Mouse (Mus musculus) small intestine, adult 2 months (tissue): ENCODE measurements at regions not wholly inside any gene's neighbourhood (a gene's known extent, or its start where the extent isn't known, plus 50 kb on each side); places are given as distances from the start of the nearest gene placed in this dataset.

Source experiments
- H3K27ac ChIP-seq: fragments of 200-500 bp; 2 replicates; pipeline ENCODE4 v1.5.1; 2012; ENCODE audit warnings: low read depth, low read length, control low read depth, inconsistent platforms; ENCODE audit not compliant: insufficient read depth
- H3K27me3 ChIP-seq: fragments of 200-500 bp; 2 replicates; pipeline ENCODE4 v1.6.1; 2012; ENCODE audit warnings: mild to moderate bottlenecking, moderate library complexity, low read length, inconsistent platforms; ENCODE audit not compliant: control insufficient read depth, insufficient read depth
- H3K36me3 ChIP-seq: fragments of 200-500 bp; 2 replicates; pipeline ENCODE4 v1.6.1; 2012; ENCODE audit warnings: mild to moderate bottlenecking, low read length, control low read depth, inconsistent platforms; ENCODE audit not compliant: control insufficient read depth, insufficient read depth
- H3K4me1 ChIP-seq: fragments of 200-500 bp; 2 replicates; pipeline ENCODE4 v1.6.1; 2012; ENCODE audit warnings: low read length, inconsistent platforms, mixed read lengths; ENCODE audit not compliant: control insufficient read depth, insufficient read depth, insufficient read length
- H3K4me3 ChIP-seq: fragments of 200-500 bp; 2 replicates; pipeline ENCODE4 v1.5.1; 2012; ENCODE audit warnings: low read depth, mild to moderate bottlenecking, control low read depth, inconsistent platforms, low read length, moderate library complexity
- CTCF ChIP-seq: fragments of 200-500 bp; IDR thresholded peaks from 2 replicates; pipeline ENCODE4 v1.5.1; 2012; ENCODE audit warnings: low read depth, mild to moderate bottlenecking, control low read depth, inconsistent platforms, low read length, moderate library complexity, mixed read lengths; ENCODE audit not compliant: insufficient replicate concordance, insufficient read length; ENCODE audit errors: extremely low read depth
- POLR2A ChIP-seq: fragments of 200-500 bp; IDR thresholded peaks from 2 replicates; pipeline ENCODE4 v1.6.1; 2012; ENCODE audit warnings: low read depth, mild to moderate bottlenecking, control low read depth, inconsistent platforms, low read length, moderate library complexity
- WGBS: fragments of 180-500 bp; shearing (Covaris S2); methylation state at CpG from one replicate; pipeline ENCODE4 v1.1.7; 2018; 5-methylcytosine and 5-hydroxymethylcytosine counted together

- WGBS = 62% methylated on average over 23 of the region's 23 CpGs
- no peak overlapping the region for H3K4me3 ChIP-seq
- no peaks in the 10 kb centered on the region for H3K36me3 ChIP-seq
- no peak overlapping the region for H3K27ac ChIP-seq
- no peak for TF ChIP-seq POLR2A
- H3K4me1 ChIP-seq = no peaks in the 10 kb centered on the region
- H3K27me3 ChIP-seq = no peaks in the 10 kb centered on the region
Observed at GRCm38 (mm10) chr15:93094202-93095135, 180.5 kb downstream of the Gxylt1 start.

- Histone ChIP-seq H3K36me3 (no peaks in the 10 kb centered on the region), H3K27me3 (no peaks in the 10 kb centered on the region), H3K27ac (no peak overlapping the region), H3K4me3 (no peak overlapping the region), H3K4me1 (no peaks in the 10 kb centered on the region)
- WGBS = 68% methylated on average over 2 of the region's 2 CpGs
- TF ChIP-seq CTCF = no peak
- TF ChIP-seq POLR2A = no peak
Observed at GRCm38 (mm10) chr15:93091396-93091795, 183.6 kb downstream of the Gxylt1 start.

GRCm38 (mm10) chr15:93089347-93089746 lies 185.6 kb downstream of the Gxylt1 start:
- no peak overlapping the region for H3K27ac ChIP-seq
- H3K4me1 ChIP-seq = no peaks in the 10 kb centered on the region
- H3K27me3 ChIP-seq = no peaks in the 10 kb centered on the region
- WGBS = 32% methylated on average over 13 of the region's 13 CpGs
- TF ChIP-seq CTCF (peak; percentile 46; the same call in 1 of the 2 replicates), POLR2A (no peak)
- no peak overlapping the region for H3K4me3 ChIP-seq
- no peaks in the 10 kb centered on the region for H3K36me3 ChIP-seq

- Histone ChIP-seq H3K4me3 (no peak overlapping the region), H3K27ac (no peak overlapping the region), H3K27me3 (no peaks in the 10 kb centered on the region), H3K36me3 (no peaks in the 10 kb centered on the region), H3K4me1 (no peaks in the 10 kb centered on the region)
- no peak for TF ChIP-seq CTCF
- no peak for TF ChIP-seq POLR2A
- WGBS = 63% methylated on average over 14 of the region's 14 CpGs
Observed at GRCm38 (mm10) chr15:93084967-93085617, 189.9 kb downstream of the Gxylt1 start.

GRCm38 (mm10) chr15:93074070-93074469 lies 200.9 kb downstream of the Gxylt1 start:
- Histone ChIP-seq H3K36me3 (no peaks in the 10 kb centered on the region), H3K27me3 (no peaks in the 10 kb centered on the region), H3K4me1 (no peaks in the 10 kb centered on the region), H3K4me3 (no peak overlapping the region), H3K27ac (no peak overlapping the region)
- TF ChIP-seq POLR2A = no peak
- no peak for TF ChIP-seq CTCF
- 59% methylated on average over 6 of the region's 6 CpGs for WGBS

GRCm38 (mm10) chr15:93062213-93063131 lies 212.5 kb downstream of the Gxylt1 start:
- Histone ChIP-seq H3K4me1 (no peaks in the 10 kb centered on the region), H3K4me3 (no peak overlapping the region), H3K27ac (no peak overlapping the region), H3K27me3 (no peaks in the 10 kb centered on the region), H3K36me3 (no peaks in the 10 kb centered on the region)
- no peak for TF ChIP-seq POLR2A
- no peak for TF ChIP-seq CTCF
- 72% methylated on average over 10 of the region's 10 CpGs for WGBS
